ENCODE assay signal across 9 mouse cellular contexts in the genomic region with DNA sequence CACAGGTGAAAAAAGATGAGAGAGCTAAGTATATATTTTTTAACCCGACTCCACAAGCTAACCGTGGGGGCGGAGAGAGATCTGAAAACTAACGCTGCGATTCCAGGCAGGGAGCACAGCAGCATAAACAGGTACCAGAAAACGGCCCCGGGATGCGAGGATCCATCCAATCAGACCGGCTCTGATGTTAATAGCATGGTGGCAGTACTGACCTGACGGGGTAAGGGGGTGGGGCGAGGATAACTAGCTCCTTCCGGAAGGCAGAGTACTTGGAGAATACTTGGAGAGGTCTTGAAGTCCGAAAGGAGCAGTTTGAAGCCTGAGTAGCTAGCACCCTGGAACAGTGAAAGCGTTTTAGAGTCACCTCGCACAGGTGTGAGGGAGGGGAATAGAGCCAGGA. TPM values are rescaled to one million over a fixed set of nuclear protein-coding genes. Genes with fewer than 3 reads are reported as not detected.
DNase-seq lines count a peak whose midpoint lies in the region; ATAC-seq lines count a peak whose summit lies in the region.
"Had no signal": no experiment of that assay in that cellular context is flagged by ENCODE, and none has a peak within 500 bp of the region (broad histone marks: within the 10 kb centered on the region; RNA-seq: fewer than 3 reads in every experiment).

No protein-coding gene starts in this region.

- H3K9me3 ChIP-seq in heart, embryonic 12.5 days (replicated peaks) = no peaks in the 10 kb centered on the region
- H3K9me3 ChIP-seq in embryonic facial prominence, embryonic 13.5 days = no peaks in the 10 kb centered on the region

- H3K27ac ChIP-seq in heart, embryonic 12.5 days (ENCODE audit: poor library complexity, severe bottlenecking) = no peak overlapping the region
- H3K27ac ChIP-seq in embryonic facial prominence, embryonic 13.5 days = no peak overlapping the region

- intact Hi-C loops in heart, postnatal 10 days (cut with DNase I) = no loop called here

- DNase-seq in heart, postnatal 10 days = no peak
- peak; percentile 14 for DNase-seq in kidney, postnatal 10 days
- peak; percentile 20 for DNase-seq in neural tube, embryonic 10.5 days (ENCODE audit: extremely low spot score, low spot score)
- DNase-seq in frontal cortex, postnatal 10 days (ENCODE audit: low spot score in 2 of 2) = no peak
- no peak for DNase-seq in thymus, postnatal 36 days

- H3K4me1 ChIP-seq in heart, embryonic 12.5 days (replicated peaks) = peaks cover 17% of the 10 kb centered on the region
- peaks cover 16% of the 10 kb centered on the region for H3K4me1 ChIP-seq in embryonic facial prominence, embryonic 13.5 days

- H3K9ac ChIP-seq in heart, embryonic 12.5 days = no peak overlapping the region
- H3K9ac ChIP-seq in embryonic facial prominence, embryonic 13.5 days = no peak overlapping the region

- H3K36me3 ChIP-seq in heart, embryonic 12.5 days = no peaks in the 10 kb centered on the region
- no peaks in the 10 kb centered on the region for H3K36me3 ChIP-seq in embryonic facial prominence, embryonic 13.5 days

- H3K4me2 ChIP-seq in heart, embryonic 12.5 days = peak overlapping the region; percentile 76
- peak overlapping the region; percentile 65 for H3K4me2 ChIP-seq in embryonic facial prominence, embryonic 13.5 days

- peaks cover 43% of the 10 kb centered on the region for H3K27me3 ChIP-seq in heart, embryonic 12.5 days (replicated peaks)
- H3K27me3 ChIP-seq in embryonic facial prominence, embryonic 13.5 days = peaks cover 41% of the 10 kb centered on the region

- no peak for ATAC-seq in heart, embryonic 12.5 days (ENCODE audit: insufficient number of reproducible peaks, low FRiP score)
- ATAC-seq in embryonic facial prominence, embryonic 13.5 days (ENCODE audit: insufficient number of reproducible peaks, insufficient read depth, low FRiP score, low TSS enrichment, low read depth) = no peak
- ATAC-seq in erythroid progenitor cell, adult 5-6 weeks (replicated peaks; ENCODE audit: low FRiP score, poor library complexity, severe bottlenecking) = no peak
- ATAC-seq: CD4-positive, CD25-positive, alpha-beta regulatory T cell, adult 4 months had no signal

- H3K4me3 ChIP-seq in heart, embryonic 12.5 days = peak overlapping the region; percentile 43
- H3K4me3 ChIP-seq in embryonic facial prominence, embryonic 13.5 days = peak overlapping the region; percentile 40

- WGBS in heart, embryonic 12.5 days = 6% methylated on average over 15 of the region's 15 CpGs
- WGBS in embryonic facial prominence, embryonic 13.5 days = 3% methylated on average over 15 of the region's 15 CpGs

RNA-seq across cellular contexts. Expression of a gene that starts 1.1 kb away (rescaled TPM):
- polyA plus RNA-seq in heart, embryonic 12.5 days (2016; fragmentation: Nextera tagmentation; extraction: Ambion mirVana) = not detected in 2 replicates
- 1 to 10 TPM in 1 of 2 experiments, under 1 TPM in 1; 0.57 to 4.3 TPM for total RNA-seq in heart, postnatal 10 days (2021)
- polyA plus RNA-seq in embryonic facial prominence, embryonic 13.5 days (2015; fragmentation: Nextera tagmentation; extraction: Ambion mirVana) = 0.10 and 0.36 TPM in 2 replicates
- total RNA-seq in erythroid progenitor cell, adult 5-6 weeks (2015; ENCODE audit: low replicate concordance) = not detected in 2 replicates
- total RNA-seq in erythroid progenitor cell, adult 5-6 weeks (2017; ENCODE audit: low replicate concordance) = not detected in 2 replicates

Comparison
In these comparisons a context has a peak if more than half of its experiments do, and no peak if none do; other contexts are left out.
1. DNase-seq: peak in kidney, postnatal 10 days (single experiment) and neural tube, embryonic 10.5 days (single experiment); none in heart, postnatal 10 days (0 of 2), frontal cortex, postnatal 10 days (0 of 2) and thymus, postnatal 36 days (0 of 2).